Mouse (Mus musculus) MEL (cell line): ENCODE data around the gene Gm13278.
"Not testable (repeated sequence)": the region's sequence is repeated elsewhere in the genome, so short reads cannot be mapped to it uniquely, and the experiment has no call there.

Experiments used
- BHLHE40 ChIP-seq: IDR thresholded peaks from 2 replicates; pipeline ENCODE4 v1.6.1; 2012; ENCODE audit warnings: low read depth, mild to moderate bottlenecking, inconsistent platforms, low read length, improper control_type of control experiment, borderline replicate concordance
- CHD2 ChIP-seq: IDR thresholded peaks from 2 replicates; pipeline ENCODE4 v1.6.1; 2011; ENCODE audit warnings: low read length, improper control_type of control experiment
- CTCF ChIP-seq, 3 experiments: IDR thresholded peaks in 2 of 3; conservative IDR thresholded peaks in 1 of 3; 2 replicates each; pipeline ENCODE4 v1.5.1; 2011 to 2012; ENCODE audit warnings: low read length in 3 of 3, low read depth in 2 of 3, mild to moderate bottlenecking in 2 of 3, improper control_type of control experiment in 1 of 3, inconsistent platforms in 1 of 3, mixed read lengths in 1 of 3, moderate library complexity in 1 of 3; ENCODE audit not compliant: control insufficient read depth in 1 of 3, insufficient read depth in 1 of 3, poor library complexity in 1 of 3, severe bottlenecking in 1 of 3
- E2F4 ChIP-seq: IDR thresholded peaks from 2 replicates; pipeline ENCODE4 v1.6.1; 2011; ENCODE audit warnings: low read depth, low read length, improper control_type of control experiment, borderline replicate concordance
- ETS1 ChIP-seq: IDR thresholded peaks from 2 replicates; pipeline ENCODE4 v1.6.1; 2012; ENCODE audit warnings: low read depth, mild to moderate bottlenecking, inconsistent platforms, low read length, improper control_type of control experiment, moderate library complexity
- GATA1 ChIP-seq: IDR thresholded peaks from 2 replicates; pipeline ENCODE4 v1.6.1; 2011; ENCODE audit warnings: low read depth, low read length, improper control_type of control experiment
- HCFC1 ChIP-seq: IDR thresholded peaks from 2 replicates; pipeline ENCODE4 v1.6.1; 2012; ENCODE audit warnings: low read depth, mild to moderate bottlenecking, inconsistent platforms, low read length, improper control_type of control experiment, moderate library complexity
- MAFK ChIP-seq: IDR thresholded peaks from 2 replicates; pipeline ENCODE4 v1.6.1; 2011; ENCODE audit warnings: low read depth, mild to moderate bottlenecking, low read length, improper control_type of control experiment, borderline replicate concordance
- ZC3H11A ChIP-seq: IDR thresholded peaks from 2 replicates; pipeline ENCODE4 v1.6.1; 2012; ENCODE audit warnings: low read depth, mild to moderate bottlenecking, inconsistent platforms, low read length, improper control_type of control experiment
- ZKSCAN1 ChIP-seq: IDR thresholded peaks from 2 replicates; pipeline ENCODE4 v1.6.1; 2012; ENCODE audit warnings: low read depth, mild to moderate bottlenecking, inconsistent platforms, low read length, improper control_type of control experiment, moderate library complexity
- ZMIZ1 ChIP-seq: IDR thresholded peaks from 2 replicates; pipeline ENCODE4 v1.6.1; 2012; ENCODE audit warnings: low read depth, mild to moderate bottlenecking, inconsistent platforms, low read length, improper control_type of control experiment, moderate library complexity

DNA sequence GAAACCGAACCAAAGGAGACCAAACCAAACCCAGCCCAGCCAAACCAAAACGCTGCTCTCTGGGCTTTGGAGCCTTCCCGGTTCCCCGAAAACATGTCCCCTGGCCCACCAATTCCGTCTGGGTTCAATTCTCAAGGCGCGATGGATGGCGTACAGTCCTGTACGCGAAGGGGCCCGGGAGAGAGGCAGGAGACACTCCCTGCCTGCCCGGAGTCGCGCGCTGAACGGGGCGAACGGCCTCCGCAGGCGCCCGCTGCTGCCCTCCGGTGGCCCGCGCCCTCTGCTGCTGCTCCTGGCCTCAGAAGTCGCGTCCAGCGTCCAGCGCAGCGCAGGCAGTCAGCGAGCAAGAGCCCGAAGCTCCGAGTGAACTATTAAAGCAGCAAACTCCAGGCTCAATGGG is 17.8 kb upstream of the Gm13278 start, which contains the start of gene Gm13290:
- TF ChIP-seq BHLHE40; CTCF (IDR thresholded peaks at IDR 0.05 in 2 of 3, conservative IDR thresholded peaks at IDR 0.05 in 1 of 3; ENCODE audit: control insufficient read depth in 1 of 3, insufficient read depth in 1 of 3, low read depth in 2 of 3, low read length in 3 of 3, poor library complexity in 1 of 3, severe bottlenecking in 1 of 3); CHD2; GATA1; ZKSCAN1; ZC3H11A; ETS1; HCFC1; ZMIZ1; E2F4; MAFK: not testable (repeated sequence)
